Mouse (Mus musculus) regulatory T cell (primary cell): ENCODE measurements around the gene Slc51b.

Experiments
- in situ Hi-C: fragments of 300-600 bp; cut with MboI, MseI; formaldehyde crosslinking; loops from one replicate; pipeline ENCODE4 v1.15.1; 2025; ENCODE audit warnings: high pct_unique_total_duplicates

Slc51b gene

DNA sequence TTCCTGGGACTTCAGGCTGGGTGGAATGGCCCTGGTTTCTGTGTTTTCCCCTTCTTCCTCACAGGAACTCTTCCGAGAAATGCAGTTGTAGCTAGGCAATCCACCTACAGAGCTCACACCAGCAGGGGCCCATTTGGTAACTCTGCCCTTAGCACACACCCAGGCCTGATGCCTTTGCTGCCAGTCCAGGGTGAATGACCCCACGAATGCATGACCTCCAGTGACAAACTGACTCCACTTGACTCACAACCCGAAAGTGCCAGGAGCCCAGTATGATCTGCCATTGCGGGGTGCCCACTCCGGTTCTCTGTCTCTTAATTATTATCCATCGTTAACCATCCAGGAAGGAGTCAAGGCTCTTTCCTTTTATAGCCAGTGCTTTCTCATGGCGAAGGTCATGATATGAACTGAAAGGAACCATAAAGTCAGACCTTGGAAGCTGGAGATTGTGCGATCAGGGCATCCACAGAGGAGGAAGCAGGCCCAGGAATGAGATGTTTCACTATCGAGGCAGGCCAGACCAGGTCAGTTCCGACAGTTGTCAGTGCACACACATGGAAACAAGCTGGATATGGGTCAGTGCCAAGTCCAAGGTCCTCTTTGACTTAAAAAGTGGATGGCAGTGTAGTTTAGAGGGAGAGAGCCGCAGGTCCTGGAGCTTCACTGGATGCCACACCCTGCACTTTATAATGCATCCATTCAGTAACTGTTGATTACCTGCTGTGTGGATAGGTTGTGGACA, at the start of gene Slc51b:
Gene Slc51b (minus strand): TSS at position 196 of the 742 bp plus-strand sequence.
- in situ Hi-C loops: no loop called here

DNA sequence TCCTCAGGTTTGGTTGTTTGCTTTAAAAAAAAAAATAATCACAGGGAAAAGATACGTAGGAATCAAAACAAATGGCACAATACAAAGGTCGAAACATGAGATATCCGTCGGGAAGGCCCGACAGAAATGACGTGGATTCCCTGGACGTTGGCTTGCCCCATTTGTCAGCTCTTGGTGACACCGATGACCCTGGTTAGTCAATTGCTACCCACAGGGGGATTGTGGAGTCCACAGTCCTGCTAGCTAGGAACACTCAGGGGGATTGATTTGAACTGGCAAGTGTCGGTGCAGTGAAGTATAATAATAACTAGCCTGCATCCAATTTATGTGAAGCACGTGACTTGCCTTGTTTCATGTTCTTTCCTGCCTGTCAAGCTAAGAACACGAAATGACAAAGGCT, 44.9 kb upstream of the Slc51b start:
- in situ Hi-C loops: no loop called here

DNA sequence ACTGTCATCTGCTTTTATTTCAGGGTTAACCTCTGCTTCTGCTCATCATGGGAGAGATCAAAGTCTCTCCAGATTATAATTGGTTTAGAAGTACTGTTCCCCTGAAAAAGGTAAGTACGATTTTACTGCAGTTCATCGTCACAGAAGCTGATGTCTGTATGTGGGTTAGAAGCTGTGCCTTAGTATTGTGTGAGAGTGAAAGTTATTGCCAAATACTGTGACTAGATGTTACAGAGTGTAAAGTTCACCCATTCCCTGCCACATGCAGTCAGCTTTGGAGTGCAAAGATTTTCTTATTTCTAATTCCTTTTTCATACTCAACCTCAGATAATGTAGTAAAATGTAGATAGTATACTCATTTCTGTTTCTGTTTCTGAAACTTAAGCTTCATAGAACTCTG, 42.5 kb upstream of the Slc51b start:
- in situ Hi-C loops: no loop called here

DNA sequence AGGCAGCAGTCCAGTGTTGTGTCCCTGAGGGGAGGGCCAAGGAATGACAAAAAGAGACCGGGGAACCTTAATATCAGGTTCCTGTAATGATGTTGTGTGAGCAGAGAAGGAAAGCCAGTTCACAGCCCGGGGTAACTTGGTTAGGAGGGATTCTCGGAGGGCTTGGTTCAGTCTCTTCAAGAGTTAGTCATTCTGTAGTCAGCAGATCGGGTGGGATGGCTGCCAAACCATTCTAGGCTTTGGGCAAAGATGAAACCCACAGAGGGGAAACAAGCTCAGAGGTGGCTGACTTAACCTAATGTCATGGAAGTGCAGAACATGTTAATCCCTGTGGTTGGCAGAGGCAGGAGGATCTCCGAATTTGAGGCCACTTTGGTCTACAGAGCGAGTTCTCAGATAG, 41.4 kb upstream of the Slc51b start:
- in situ Hi-C loops: no loop called here

DNA sequence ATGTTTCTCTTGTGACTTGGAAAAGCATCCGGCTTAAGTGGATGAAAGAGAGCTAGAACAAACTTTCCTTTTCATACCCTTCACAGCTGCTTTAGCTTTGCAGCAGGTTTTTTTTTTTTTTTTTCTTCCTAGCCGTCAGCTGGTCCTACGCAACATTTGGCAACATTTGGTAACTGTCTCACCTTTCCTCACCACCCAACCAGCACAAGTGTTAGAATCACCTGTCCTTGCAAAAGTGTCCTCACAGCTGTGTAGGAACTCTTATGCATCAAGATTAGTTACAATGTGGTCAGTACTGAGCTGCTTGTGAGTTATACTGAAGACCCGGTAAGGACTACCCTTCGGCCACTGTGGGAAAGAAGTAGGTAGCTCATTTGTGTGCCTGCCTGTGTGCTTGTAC, 39.8 kb upstream of the Slc51b start:
- in situ Hi-C loops: no loop called here

DNA sequence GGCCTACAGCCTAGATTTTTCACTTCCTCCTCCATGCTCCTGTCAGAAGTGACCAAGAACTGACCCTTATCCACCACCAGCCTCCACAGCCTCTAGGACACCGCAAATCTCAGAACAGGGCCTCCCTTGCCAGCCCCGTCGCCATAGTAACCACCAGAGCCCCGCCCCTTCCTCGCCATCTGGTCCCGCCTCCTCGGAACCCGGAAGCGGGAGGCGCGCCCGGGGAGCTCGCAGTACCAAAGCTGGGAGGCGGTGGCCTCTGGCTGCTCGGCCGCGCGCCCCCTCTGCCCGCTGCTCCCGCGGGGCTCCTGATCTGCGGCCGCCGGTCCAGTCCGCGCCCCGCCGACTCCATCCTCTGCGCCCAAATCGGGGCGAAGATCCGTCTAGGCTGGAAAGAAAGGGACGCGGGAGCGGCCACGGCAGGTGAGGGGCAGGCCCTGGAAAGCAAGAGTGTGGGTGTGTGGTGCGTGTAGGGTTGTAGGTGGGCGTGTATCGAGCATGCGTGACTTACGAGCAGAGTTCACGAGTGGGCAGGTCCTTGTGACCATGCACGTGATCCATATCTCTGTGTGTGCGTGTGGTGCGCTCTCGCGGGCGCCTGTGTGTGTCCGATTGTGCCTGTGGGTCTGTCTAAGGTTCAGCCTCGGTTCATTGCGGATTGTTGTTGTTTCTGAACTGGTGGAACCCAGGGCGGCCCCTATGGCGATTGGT, 38.1 kb upstream of the Slc51b start, which contains the start of gene Spg21:
Gene Spg21 (plus strand): TSS at position 216 of the 711 bp plus-strand sequence.
- in situ Hi-C loops: no loop called here

DNA sequence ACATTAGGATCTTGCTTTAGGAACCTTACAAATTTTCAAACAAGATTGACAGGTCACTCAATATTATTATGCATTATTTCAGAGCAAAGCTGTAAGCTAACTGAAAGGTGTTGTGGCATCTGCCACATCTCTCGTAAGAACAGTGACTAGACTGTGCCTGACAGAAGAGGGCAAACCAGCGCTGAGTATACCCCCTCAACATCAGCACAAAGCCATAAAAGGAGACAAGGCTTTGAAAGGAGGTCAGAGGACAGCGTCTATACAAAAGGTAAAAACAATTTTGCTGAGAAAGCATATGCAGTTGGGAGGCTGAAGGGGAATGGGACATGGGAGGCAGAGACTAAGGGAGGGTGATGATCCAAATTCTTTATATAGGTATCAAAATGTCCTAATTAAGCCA, 37.4 kb upstream of the Slc51b start:
- in situ Hi-C loops: no loop called here

DNA sequence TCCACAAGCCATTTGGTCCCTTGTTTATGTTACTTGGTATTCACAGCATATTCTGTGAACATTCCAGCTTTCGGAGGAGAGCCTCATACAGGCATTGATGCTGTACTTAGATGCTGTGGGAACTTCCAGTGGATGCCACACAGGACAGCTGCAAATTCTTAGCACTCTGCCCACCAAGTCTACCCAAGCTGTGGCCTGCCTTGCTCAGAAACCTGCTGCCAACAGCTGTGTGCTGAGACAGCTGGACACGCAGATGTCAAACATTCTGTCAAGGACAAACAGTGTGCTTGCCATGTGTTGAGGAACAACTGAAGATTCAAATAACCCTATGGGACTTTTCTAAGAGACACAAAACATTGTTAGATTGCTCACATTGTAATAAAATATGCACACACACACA, 36.2 kb upstream of the Slc51b start:
- in situ Hi-C loops: no loop called here

DNA sequence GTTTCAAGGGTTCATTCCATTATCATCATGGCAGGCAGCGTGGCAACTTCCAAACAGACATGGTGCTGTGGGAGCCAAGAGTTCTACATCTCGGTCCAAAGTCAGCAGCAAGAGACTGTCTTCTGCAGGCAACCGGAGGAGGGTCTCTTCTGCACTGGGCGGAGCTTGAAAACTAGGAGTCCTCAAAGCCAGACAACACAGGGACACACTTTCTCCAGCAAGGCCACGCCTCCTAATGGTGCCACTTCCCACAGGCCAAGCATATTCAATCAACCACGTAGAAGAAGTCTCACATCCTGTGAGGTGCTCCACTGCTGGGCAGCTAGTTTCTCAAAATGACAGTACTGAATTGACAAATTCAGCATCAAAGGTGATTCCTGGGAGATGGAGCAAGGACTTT, 25.2 kb upstream of the Slc51b start:
- in situ Hi-C loops: no loop called here

DNA sequence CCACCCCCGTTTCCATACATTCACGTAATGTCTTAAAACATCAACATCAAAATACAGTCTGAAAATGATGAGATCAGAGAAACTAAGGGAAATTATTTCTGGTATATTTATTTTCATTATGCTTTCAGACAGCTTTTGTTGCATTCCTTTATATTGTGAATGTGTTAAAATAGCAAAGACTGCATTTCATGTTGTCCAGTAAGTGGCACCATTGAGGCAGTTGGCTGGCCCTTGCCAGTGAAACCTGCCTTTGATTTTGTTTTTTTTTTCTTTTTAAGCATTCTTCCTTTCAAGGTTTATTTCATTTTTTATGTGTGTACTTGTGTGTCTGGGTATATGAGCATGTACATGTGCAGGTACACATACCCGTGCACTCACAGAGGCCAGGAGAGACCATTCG, 21.9 kb upstream of the Slc51b start:
- in situ Hi-C loops: no loop called here

DNA sequence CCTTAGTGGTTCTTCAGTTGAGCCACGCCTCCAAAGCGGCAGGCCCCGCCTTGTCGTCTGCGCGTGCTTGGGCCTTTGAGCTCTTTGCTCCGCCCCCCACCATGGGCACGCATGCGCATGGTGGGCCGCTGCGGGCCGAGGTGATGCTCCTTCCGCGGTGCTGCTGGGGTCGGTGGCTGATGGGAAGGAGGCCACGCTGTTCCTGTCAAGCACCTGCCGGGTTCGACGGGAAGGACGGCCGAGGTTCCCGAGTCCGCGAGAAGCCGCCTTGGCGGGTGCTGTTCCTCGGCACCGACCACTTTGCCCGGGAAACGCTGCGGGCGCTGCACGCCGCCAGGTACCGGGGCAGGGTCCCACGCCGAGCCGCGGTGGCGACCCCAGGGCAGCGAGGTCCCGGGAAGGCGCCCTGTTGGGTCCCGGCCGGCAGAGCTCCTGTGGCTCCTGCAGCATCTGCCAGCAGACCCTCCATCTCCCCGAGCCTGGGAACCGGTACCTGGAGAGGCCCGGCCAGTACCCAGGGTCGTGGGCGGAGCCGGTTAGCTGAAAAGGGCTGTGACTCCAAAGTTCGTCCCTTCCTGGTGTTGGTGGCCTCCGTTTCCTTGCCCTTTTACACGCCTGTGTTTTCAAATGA, 13.0 kb upstream of the Slc51b start, which contains the start of gene Mtfmt:
Gene Mtfmt (plus strand): TSS at position 112 of the 631 bp plus-strand sequence.
- in situ Hi-C loops: loop anchor here (10.0 kb wide), 1 partner anchor 149 kb away; the partner anchor contains the start of genes Pif1 and Plekho2

DNA sequence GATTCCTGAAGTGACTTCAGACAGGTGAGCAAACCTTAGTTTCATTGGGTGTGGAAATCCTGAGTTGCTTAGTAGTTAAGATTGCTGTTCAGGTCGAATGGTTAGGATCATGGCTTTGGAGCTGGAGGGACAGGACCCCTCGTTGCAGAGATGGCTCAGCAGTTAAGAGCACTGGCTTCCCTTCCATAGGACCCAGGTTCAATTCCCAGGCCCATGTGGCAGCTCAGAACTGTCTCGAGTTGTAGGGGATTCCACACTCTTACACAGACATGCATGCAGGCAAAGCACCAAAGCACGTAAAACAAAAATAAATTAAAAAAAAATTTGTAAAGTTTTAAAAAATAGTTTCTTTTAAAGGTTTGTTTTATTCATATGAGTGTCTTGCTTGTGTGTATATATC, 12.5 kb upstream of the Slc51b start:
- in situ Hi-C loops: loop anchor here (10.0 kb wide), 1 partner anchor 150 kb away; the partner anchor contains the start of genes Pif1 and Plekho2

DNA sequence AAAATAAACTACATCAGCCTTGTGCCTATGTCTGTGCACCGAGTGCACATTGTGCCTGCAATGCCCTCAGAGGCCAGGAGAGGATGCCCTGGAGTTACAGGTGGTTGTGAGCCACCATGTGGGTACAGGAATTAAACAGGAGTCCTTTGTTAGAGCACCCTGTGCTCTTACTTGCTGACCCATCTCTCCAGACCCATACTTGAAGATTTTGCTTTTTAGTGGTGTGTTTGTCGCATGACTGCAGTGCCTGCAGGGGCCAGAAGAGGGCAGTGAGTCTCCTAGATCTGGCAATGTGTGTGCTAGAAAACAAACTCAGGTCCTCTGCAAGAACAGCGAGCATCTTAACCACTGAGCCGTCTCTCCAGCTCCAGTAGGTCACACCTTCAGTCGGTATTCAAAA, 11.4 kb upstream of the Slc51b start:
- in situ Hi-C loops: loop anchor here (10.0 kb wide), 1 partner anchor 151 kb away; the partner anchor contains the start of genes Pif1 and Plekho2

DNA sequence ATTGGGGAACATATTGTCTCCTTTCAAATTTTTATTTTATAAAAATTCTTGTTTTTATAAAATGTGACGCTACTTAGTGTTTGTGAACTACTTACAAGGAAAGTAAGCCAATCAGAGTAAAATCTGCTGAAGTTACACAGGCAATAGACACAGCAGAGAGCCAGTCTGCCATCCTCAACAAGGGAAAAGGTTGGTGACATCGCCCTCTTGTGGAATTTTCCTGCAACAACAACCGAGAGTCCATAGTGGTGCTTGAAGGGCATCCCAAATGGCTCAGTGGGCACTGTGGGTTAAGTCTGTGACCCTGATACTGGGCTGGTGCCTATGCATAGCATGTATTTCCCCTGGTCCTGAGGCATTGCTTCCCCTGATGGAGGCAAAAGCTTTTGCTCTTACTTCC, 9.5 kb upstream of the Slc51b start:
- in situ Hi-C loops: loop anchor here (10.0 kb wide), 1 partner anchor 153 kb away; the partner anchor contains the start of genes Pif1 and Plekho2

DNA sequence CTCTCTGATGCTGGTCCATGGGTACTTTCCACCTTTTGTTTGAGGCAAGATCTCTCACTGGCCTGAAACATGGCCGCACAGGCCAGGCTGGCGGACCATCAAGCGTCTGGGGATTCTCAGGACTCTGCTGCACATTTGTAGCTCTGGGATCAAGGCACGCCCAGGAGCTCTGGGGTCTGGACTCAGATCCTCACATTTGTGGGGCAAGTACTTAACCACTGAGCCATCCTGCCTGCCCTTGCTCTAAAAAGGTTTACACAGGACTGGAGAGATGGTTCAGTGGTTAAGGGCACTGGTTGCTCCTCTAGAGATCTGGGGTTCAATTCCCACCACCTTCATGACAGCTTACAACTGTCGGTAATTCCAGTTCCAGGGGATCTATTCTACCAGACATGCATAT, 8.2 kb upstream of the Slc51b start:
- in situ Hi-C loops: loop anchor here (10.0 kb wide), 1 partner anchor 154 kb away; the partner anchor contains the start of genes Pif1 and Plekho2

DNA sequence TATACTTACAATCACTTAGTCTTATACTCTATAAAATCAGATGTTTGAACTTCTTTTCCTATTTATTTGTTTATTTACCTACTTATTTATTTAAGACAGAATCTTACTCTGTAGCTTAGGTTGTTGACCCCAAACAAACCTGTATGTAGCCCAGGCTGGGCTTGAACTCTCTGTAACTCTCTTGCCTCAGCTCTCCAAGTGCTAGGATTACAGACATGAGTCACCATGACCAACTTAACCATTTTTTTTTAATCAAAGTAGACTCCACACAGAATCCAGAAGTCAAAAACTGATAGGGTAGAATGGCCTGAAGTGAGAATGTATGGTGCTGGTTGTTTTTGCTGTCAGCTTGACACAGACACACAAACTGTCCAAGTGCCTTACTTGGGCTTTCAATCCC, 7.6 kb upstream of the Slc51b start:
- in situ Hi-C loops: loop anchor here (10.0 kb wide), 1 partner anchor 154 kb away; the partner anchor contains the start of genes Pif1 and Plekho2

DNA sequence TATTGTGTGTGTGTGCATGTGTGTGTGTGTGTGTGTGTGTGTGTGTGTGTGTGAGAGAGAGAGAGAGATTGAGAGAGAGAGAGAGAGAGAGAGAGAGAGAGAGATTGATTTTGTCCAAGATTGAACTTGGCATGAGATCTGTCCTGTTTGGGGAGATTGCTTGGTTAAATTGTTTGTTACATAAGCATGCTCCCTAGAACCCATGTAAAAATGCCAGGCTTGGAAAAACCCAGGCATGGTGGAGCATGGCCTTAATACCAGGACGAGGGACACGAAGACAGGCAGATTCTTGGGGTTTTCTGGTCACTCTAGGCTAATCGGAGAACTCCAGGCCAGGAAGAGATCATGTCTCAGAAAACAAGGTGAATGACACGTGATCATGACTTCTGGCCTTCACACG, 5.2 kb upstream of the Slc51b start:
- in situ Hi-C loops: no loop called here

DNA sequence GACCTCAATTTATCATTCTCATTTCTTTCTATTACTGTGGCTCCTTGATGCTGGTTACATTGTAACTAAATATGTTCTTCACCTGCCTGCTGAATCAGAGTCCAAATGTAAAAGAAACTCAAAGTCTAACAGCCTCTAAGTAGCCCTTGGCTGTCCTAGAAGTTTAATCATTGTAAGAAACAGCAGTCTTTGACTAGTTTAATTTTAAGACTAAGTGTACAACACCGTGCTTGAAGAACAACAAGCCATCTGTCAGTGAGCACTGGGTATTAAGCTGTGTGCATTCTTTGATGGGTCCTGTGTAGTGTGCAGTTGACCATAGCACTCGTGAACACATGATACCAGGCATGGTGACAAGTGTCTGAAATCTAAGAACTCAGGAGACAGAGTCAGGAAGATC, 4.8 kb upstream of the Slc51b start:
- in situ Hi-C loops: no loop called here

DNA sequence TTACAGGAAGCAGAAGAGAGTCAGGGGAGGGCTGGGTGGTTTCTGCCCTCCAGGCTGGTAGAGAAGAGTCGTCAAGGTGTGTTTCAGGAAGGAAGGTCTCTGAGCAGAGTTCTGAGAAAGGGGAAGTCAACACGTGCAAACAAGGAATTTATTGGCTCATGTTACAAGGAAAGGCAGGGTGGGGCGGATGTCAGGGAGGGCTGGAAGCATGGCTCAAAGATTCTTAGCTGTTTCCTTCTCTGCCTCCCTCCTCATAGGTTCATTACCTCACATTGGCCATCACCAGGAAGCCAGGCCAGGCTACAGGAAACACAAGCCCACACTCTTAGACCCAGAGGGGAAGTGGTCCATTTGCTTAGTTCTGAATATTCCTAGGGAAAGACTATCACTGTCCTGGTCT, 1.6 kb upstream of the Slc51b start:
- in situ Hi-C loops: no loop called here

DNA sequence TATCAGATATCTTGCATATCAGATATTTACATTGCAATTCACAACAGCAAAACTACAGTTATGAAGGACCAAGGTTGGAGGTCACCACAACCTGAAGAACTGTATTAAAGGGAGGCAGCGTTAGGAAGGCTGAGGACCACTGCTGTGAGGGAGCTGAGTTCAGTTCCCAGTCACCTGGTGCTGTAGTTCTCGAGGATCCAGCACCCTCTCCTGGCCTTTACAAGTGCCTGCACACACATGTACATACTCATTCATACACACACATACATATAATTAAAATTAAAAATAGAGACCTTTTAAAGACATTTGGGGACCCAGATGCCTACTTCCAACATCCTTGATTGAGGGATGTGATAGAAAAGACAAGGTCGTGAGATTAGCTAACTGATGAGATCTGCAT, 3.1 kb downstream of the Slc51b start:
- in situ Hi-C loops: no loop called here

DNA sequence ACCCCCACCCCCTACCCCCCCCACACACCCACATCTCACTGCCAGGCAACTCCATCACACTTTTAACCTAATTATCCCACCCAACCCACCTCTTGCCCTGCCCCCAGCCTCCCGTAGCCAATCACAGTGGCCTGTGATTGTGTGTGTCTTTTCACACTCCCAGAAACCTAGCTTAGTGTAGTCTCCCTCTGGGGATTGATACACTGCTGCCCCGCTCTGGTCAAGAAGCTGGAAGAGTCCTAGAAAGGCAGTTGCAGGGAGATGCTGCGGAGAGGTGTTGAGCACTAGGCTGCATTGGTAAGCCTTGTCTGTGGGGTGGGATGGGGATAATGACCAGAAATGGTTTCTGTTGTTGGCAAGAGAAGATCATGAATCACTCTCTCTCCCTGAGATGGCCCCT, 5.0 kb downstream of the Slc51b start:
- in situ Hi-C loops: no loop called here

DNA sequence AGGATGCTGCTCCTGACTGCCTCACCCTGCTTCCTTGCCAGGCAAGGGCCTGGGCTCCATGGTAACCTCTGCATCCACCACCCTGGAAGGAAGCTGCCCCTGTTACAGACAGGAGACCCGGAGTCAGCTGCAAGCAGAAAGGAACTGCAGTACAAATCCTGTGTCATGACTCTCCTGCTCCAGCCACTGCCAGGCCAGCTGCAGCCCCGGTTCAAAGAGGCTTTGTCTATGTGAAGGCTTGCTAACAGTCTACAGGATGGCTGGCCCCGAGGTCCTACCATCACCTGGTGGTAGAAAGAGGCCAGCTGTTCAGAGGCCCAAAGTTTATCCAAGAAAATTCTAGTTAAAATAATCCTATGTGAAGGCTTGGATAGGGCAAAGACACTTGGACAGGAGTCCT, 11.4 kb downstream of the Slc51b start:
- in situ Hi-C loops: no loop called here
